Mouse (Mus musculus): ENCODE data around the gene Stat5b. TPM values are rescaled to one million over a fixed set of nuclear protein-coding genes. Genes with fewer than 3 reads are reported as not detected.

Stat5b gene
- polyA plus RNA-seq, 1 experiment from 2014 or later, result 16.1 TPM

- DNase-seq (ENCODE audit: low spot score), result no peak
- no peak for ATAC-seq (ENCODE audit: low FRiP score, low TSS enrichment)
- TF ChIP-seq CTCF (IDR thresholded peaks at IDR 0.05; ENCODE audit: low read depth) (no peak), EP300 (optimal IDR thresholded peaks at IDR 0.05) (no peak)
- Histone ChIP-seq H3K36me3 (ENCODE audit: control insufficient read depth, insufficient read depth, low read length) (no peaks in the 10 kb centered on the region), H3K27me3 (ENCODE audit: control insufficient read depth, insufficient read depth, low read length) (no peaks in the 10 kb centered on the region), H3K9me3 (ENCODE audit: control insufficient read depth, low read length) (no peaks in the 10 kb centered on the region), H3K4me3 (ENCODE audit: low read depth, low read length) (peak overlapping the region; percentile 98), H3K4me1 (replicated peaks; ENCODE audit: control insufficient read depth, insufficient read depth) (0 out of 2 replicates have a peak, but pooled peaks cover 2% of the 10 kb centered on the region), H3K9ac (ENCODE audit: low read length) (peak overlapping the region; percentile 18; the same call in 1 of the 2 replicates), H3K4me2 (replicated peaks; ENCODE audit: low read depth) (peak overlapping the region; percentile 90), H3K27ac (replicated peaks) (no peak overlapping the region)
- 50% methylated on average over 6 of the region's 6 CpGs for WGBS
Measured at GRCm38 (mm10) chr11:100848789-100849379, 1.6 kb downstream of the Stat5b start.

DNA sequence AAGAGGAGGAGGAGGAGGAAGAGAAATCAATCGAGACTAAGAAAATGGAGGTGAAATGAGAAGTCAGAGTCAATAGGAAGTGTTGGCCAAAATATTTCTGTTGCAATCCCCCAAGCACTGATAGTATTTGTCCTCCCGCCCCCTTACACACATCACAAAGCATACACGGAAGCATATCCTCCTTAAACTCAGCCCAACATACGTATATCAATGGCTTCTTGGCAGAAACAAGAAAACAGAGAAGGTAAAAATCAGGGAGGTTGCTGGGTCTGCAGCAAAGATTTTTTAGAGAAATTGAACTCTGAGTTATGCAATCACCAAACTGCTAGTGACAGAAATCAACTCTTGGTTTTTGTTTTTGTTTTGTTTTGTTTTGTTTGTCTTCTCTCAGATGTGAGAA lies 2.4 kb downstream of the Stat5b start:
- Histone ChIP-seq H3K36me3 (ENCODE audit: control insufficient read depth, insufficient read depth, low read length) (no peaks in the 10 kb centered on the region), H3K4me1 (replicated peaks; ENCODE audit: control insufficient read depth, insufficient read depth) (0 out of 2 replicates have a peak, but pooled peaks cover 2% of the 10 kb centered on the region), H3K4me2 (replicated peaks; ENCODE audit: low read depth) (peak overlapping the region; percentile 90; the same call in 1 of the 2 replicates), H3K9ac (ENCODE audit: low read length) (no peak overlapping the region), H3K4me3 (ENCODE audit: low read depth, low read length) (no peak overlapping the region), H3K27ac (replicated peaks) (no peak overlapping the region), H3K9me3 (ENCODE audit: control insufficient read depth, low read length) (no peaks in the 10 kb centered on the region), H3K27me3 (ENCODE audit: control insufficient read depth, insufficient read depth, low read length) (no peaks in the 10 kb centered on the region)
- 50% methylated on average over 4 of the region's 4 CpGs for WGBS
- TF ChIP-seq EP300 (optimal IDR thresholded peaks at IDR 0.05), result no peak
- TF ChIP-seq CTCF (IDR thresholded peaks at IDR 0.05; ENCODE audit: low read depth), result no peak
- DNase-seq (ENCODE audit: low spot score) (no peak), ATAC-seq (ENCODE audit: low FRiP score, low TSS enrichment) (no peak)

- no peak overlapping the region for H3K9ac ChIP-seq (ENCODE audit: low read length)
- H3K4me1 ChIP-seq (replicated peaks; ENCODE audit: control insufficient read depth, insufficient read depth), result 0 out of 2 replicates have a peak, but pooled peaks cover 2% of the 10 kb centered on the region
- DNase-seq (ENCODE audit: low spot score) (no peak), ATAC-seq (ENCODE audit: low FRiP score, low TSS enrichment) (no peak)
- H3K4me3 ChIP-seq (ENCODE audit: low read depth, low read length), result no peak overlapping the region
- H3K36me3 ChIP-seq (ENCODE audit: control insufficient read depth, insufficient read depth, low read length), result no peaks in the 10 kb centered on the region
- H3K27me3 ChIP-seq (ENCODE audit: control insufficient read depth, insufficient read depth, low read length), result no peaks in the 10 kb centered on the region
- TF ChIP-seq CTCF (IDR thresholded peaks at IDR 0.05; ENCODE audit: low read depth) (no peak), EP300 (optimal IDR thresholded peaks at IDR 0.05) (no peak)
- H3K4me2 ChIP-seq (replicated peaks; ENCODE audit: low read depth), result no peak overlapping the region
- H3K9me3 ChIP-seq (ENCODE audit: control insufficient read depth, low read length), result no peaks in the 10 kb centered on the region
- no peak overlapping the region for H3K27ac ChIP-seq (replicated peaks)
- 90% methylated on average over 4 of the region's 4 CpGs for WGBS
Measured at GRCm38 (mm10) chr11:100847572-100847971, 3.0 kb downstream of the Stat5b start.

GRCm38 (mm10) chr11:100845793-100846192 lies 4.7 kb downstream of the Stat5b start:
- Histone ChIP-seq H3K4me2 (replicated peaks; ENCODE audit: low read depth) (no peak overlapping the region), H3K4me1 (replicated peaks; ENCODE audit: control insufficient read depth, insufficient read depth) (no peaks in the 10 kb centered on the region), H3K9me3 (ENCODE audit: control insufficient read depth, low read length) (no peaks in the 10 kb centered on the region), H3K4me3 (ENCODE audit: low read depth, low read length) (no peak overlapping the region), H3K9ac (ENCODE audit: low read length) (no peak overlapping the region), H3K27me3 (ENCODE audit: control insufficient read depth, insufficient read depth, low read length) (no peaks in the 10 kb centered on the region), H3K27ac (replicated peaks) (no peak overlapping the region), H3K36me3 (ENCODE audit: control insufficient read depth, insufficient read depth, low read length) (no peaks in the 10 kb centered on the region)
- no peak for TF ChIP-seq CTCF (IDR thresholded peaks at IDR 0.05; ENCODE audit: low read depth)
- no peak for TF ChIP-seq EP300 (optimal IDR thresholded peaks at IDR 0.05)
- 71% methylated on average over 6 of the region's 6 CpGs for WGBS
- DNase-seq (ENCODE audit: low spot score) (no peak), ATAC-seq (ENCODE audit: low FRiP score, low TSS enrichment) (no peak)

DNA sequence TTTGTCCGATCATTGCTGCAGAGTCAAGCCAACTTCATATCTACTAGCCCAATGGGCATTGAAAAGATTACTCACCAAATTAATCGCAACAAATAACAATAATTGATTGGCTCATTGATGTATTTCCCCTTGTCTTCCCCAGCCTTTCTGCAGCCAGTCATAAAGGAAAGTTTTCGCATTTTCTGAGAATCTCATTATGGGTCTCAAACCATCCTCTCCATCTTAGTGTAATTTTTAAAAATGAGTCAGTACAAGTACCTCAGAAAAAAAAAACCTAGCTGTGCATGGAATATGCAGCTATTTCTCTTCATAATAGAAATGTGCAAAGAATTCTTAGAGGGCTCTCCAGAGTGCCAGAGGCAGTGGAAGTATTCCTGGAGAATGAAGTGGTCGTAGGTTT lies 6.4 kb downstream of the Stat5b start:
- WGBS, result 84% methylated on average over 4 of the region's 4 CpGs
- Histone ChIP-seq H3K27ac (replicated peaks) (no peak overlapping the region), H3K27me3 (ENCODE audit: control insufficient read depth, insufficient read depth, low read length) (no peaks in the 10 kb centered on the region), H3K9me3 (ENCODE audit: control insufficient read depth, low read length) (no peaks in the 10 kb centered on the region), H3K9ac (ENCODE audit: low read length) (no peak overlapping the region), H3K36me3 (ENCODE audit: control insufficient read depth, insufficient read depth, low read length) (no peaks in the 10 kb centered on the region), H3K4me3 (ENCODE audit: low read depth, low read length) (no peak overlapping the region), H3K4me1 (replicated peaks; ENCODE audit: control insufficient read depth, insufficient read depth) (no peaks in the 10 kb centered on the region), H3K4me2 (replicated peaks; ENCODE audit: low read depth) (no peak overlapping the region)
- DNase-seq (ENCODE audit: low spot score), result no peak
- TF ChIP-seq EP300 (optimal IDR thresholded peaks at IDR 0.05) (no peak), CTCF (IDR thresholded peaks at IDR 0.05; ENCODE audit: low read depth) (no peak)
- no peak for ATAC-seq (ENCODE audit: low FRiP score, low TSS enrichment)

- no peak overlapping the region for H3K4me2 ChIP-seq (replicated peaks; ENCODE audit: low read depth)
- H3K4me3 ChIP-seq (ENCODE audit: low read depth, low read length), result no peak overlapping the region
- no peaks in the 10 kb centered on the region for H3K36me3 ChIP-seq (ENCODE audit: control insufficient read depth, insufficient read depth, low read length)
- H3K27me3 ChIP-seq (ENCODE audit: control insufficient read depth, insufficient read depth, low read length), result no peaks in the 10 kb centered on the region
- no peak for DNase-seq (ENCODE audit: low spot score)
- TF ChIP-seq CTCF (IDR thresholded peaks at IDR 0.05; ENCODE audit: low read depth) (no peak), EP300 (optimal IDR thresholded peaks at IDR 0.05) (no peak)
- H3K27ac ChIP-seq (replicated peaks), result no peak overlapping the region
- no peaks in the 10 kb centered on the region for H3K9me3 ChIP-seq (ENCODE audit: control insufficient read depth, low read length)
- no peak for ATAC-seq (ENCODE audit: low FRiP score, low TSS enrichment)
- 96% methylated on average over 8 of the region's 8 CpGs for WGBS
- H3K9ac ChIP-seq (ENCODE audit: low read length), result no peak overlapping the region
- H3K4me1 ChIP-seq (replicated peaks; ENCODE audit: control insufficient read depth, insufficient read depth), result no peaks in the 10 kb centered on the region
Measured at GRCm38 (mm10) chr11:100843070-100843669, 7.4 kb downstream of the Stat5b start.
